Mouse (Mus musculus) kidney, adult 2 months (tissue): ENCODE data around the gene Nsun7.

ENCODE experiments used
- CTCF ChIP-seq: fragments of 200-500 bp; conservative IDR thresholded peaks from 2 replicates; pipeline ENCODE4 v1.5.1; 2011; ENCODE audit warnings: low read depth, mild to moderate bottlenecking, control low read depth, low read length, moderate library complexity, mixed read lengths; ENCODE audit not compliant: insufficient read depth, insufficient read length
- POLR2A ChIP-seq: fragments of 200-500 bp; IDR thresholded peaks from one replicate; pipeline ENCODE4 v1.6.1; 2011; ENCODE audit warnings: low read depth, low read length, control low read depth

DNA sequence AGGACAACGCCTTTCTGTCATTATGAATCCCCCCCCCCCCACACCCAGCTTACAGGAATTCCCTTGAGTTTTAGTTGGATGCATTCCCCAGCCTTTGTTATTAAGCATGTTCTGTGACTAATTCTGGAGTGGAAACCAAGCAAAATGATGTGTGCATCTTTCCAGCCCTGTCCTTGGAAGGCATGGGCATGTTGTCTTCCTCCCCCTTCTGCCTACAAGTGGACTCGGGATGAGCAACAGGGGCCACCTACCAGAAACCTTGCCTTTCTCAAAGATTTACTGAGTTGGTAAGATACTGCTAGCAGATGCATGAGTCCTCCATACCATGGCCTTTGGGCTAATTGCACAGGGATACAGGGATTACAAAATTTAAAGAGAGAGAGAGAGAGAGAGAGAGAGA, 697 bp upstream of the Nsun7 start:
- TF ChIP-seq CTCF (no peak), POLR2A (no peak)
